Mouse (Mus musculus) naive thymus-derived CD4-positive, alpha-beta T cell, adult 5 months (primary cell): ENCODE results near the gene Ech1. TPM values are rescaled to one million over a fixed set of nuclear protein-coding genes. Genes with fewer than 3 reads are reported as not detected.

Experiments used
- polyA plus RNA-seq: library from polyadenylated mRNA; unstranded; fragments of 100-300 nt; shearing (Covaris generic); gene quantifications from one replicate; pipeline ENCODE4 v1.2.1, GENCODE M21; 2017

Ech1 gene
- 114 TPM for polyA plus RNA-seq

GRCm38 (mm10) chr7:28824941-28825685 is at the start of gene Ech1:
Ech1 (plus strand) TSS chr7:28825217.

GRCm38 (mm10) chr7:28788307-28789195 is 36.5 kb upstream of the Ech1 start, which contains the start of gene Rinl:
Rinl (plus strand) TSS chr7:28788969.

GRCm38 (mm10) chr7:28808221-28808941 is 16.6 kb upstream of the Ech1 start, which contains the start of gene Hnrnpl:
Hnrnpl (plus strand) TSS chr7:28808541.

GRCm38 (mm10) chr7:28833723-28834347 is 8.8 kb downstream of the Ech1 start, which contains the start of gene Lgals4:
Lgals4 (plus strand) TSS chr7:28833854.

GRCm38 (mm10) chr7:28863540-28863939 is 38.5 kb downstream of the Ech1 start, which contains the start of gene Lgals7:
Lgals7 (plus strand) TSS chr7:28863853.

GRCm38 (mm10) chr7:28881199-28881598 is 56.2 kb downstream of the Ech1 start, which contains the start of gene Capn12:
Capn12 (plus strand) TSS chr7:28881422.

Other genes with a start within 250 kb of the Ech1 start
- gene Samd4b, start 227.1 kb upstream of the Ech1 start, polyA plus RNA-seq: 48.1 TPM
- 6.2 TPM for gene Pak4, start 227.0 kb upstream of the Ech1 start, polyA plus RNA-seq
- not detected for gene Acp7, start 193.9 kb upstream of the Ech1 start, polyA plus RNA-seq
- gene Fbxo27, start 132.4 kb upstream of the Ech1 start, polyA plus RNA-seq: 1.0 TPM
- 16.6 TPM for gene Fbxo17, start 108.4 kb upstream of the Ech1 start, polyA plus RNA-seq
- gene Mrps12, start 83.4 kb upstream of the Ech1 start, polyA plus RNA-seq: 48.4 TPM
- gene Sars2, start 83.2 kb upstream of the Ech1 start, polyA plus RNA-seq: 21.3 TPM
- not detected for gene Ccer2, start 69.0 kb upstream of the Ech1 start, polyA plus RNA-seq
- 70.1 TPM for gene Sirt2, start 58.5 kb upstream of the Ech1 start, polyA plus RNA-seq
- gene Nfkbib, start 57.7 kb upstream of the Ech1 start, polyA plus RNA-seq: 139 TPM
- 155 TPM for gene Rinl, start 36.2 kb upstream of the Ech1 start, polyA plus RNA-seq
- gene Hnrnpl, start 16.7 kb upstream of the Ech1 start, polyA plus RNA-seq: 428 TPM
- gene Lgals4, start 8.6 kb downstream of the Ech1 start, polyA plus RNA-seq: 29.6 TPM
- gene Lgals7, start 38.6 kb downstream of the Ech1 start, polyA plus RNA-seq: 1.9 TPM
- 0.25 TPM for gene Capn12, start 56.2 kb downstream of the Ech1 start, polyA plus RNA-seq
- 297 TPM for gene Actn4, start 137.1 kb downstream of the Ech1 start, polyA plus RNA-seq
- 355 TPM for gene Eif3k, start 156.6 kb downstream of the Ech1 start, polyA plus RNA-seq
- gene Map4k1, start 156.8 kb downstream of the Ech1 start, polyA plus RNA-seq: 107 TPM